Mouse (Mus musculus): ENCODE measurements around the gene Vmn1r13.
"Not testable (repeated sequence)": the region's sequence is repeated elsewhere in the genome, so short reads cannot be mapped to it uniquely, and the experiment has no call there.

Vmn1r13 gene

GRCm38 (mm10) chr6:57202990-57203389 lies at the start of gene Vmn1r13:
Gene Vmn1r13 (plus strand): TSS chr6:57203290.
- not testable (repeated sequence) for DNase-seq (ENCODE audit: low spot score)

GRCm38 (mm10) chr6:57156619-57157018 lies 46.5 kb upstream of the Vmn1r13 start, which contains the start of gene Vmn1r12:
Gene Vmn1r12 (plus strand): TSS chr6:57156919.
- no peak for DNase-seq (ENCODE audit: low spot score)

- DNase-seq (ENCODE audit: low spot score) = not testable (repeated sequence)
Observed at GRCm38 (mm10) chr6:57190016-57190415, 13.1 kb upstream of the Vmn1r13 start.

GRCm38 (mm10) chr6:57231386-57231785 lies 28.3 kb downstream of the Vmn1r13 start, which contains the start of gene Vmn1r14:
Gene Vmn1r14 (plus strand): TSS chr6:57231686.
- no peak for DNase-seq (ENCODE audit: low spot score)

- no peak for DNase-seq (ENCODE audit: low spot score)
Observed at GRCm38 (mm10) chr6:57257652-57258051, 54.6 kb downstream of the Vmn1r13 start, which contains the start of gene Vmn1r15. Gene Vmn1r15 (plus strand): TSS chr6:57257952.

GRCm38 (mm10) chr6:57260990-57261389 lies 57.9 kb downstream of the Vmn1r13 start:
- no peak for DNase-seq (ENCODE audit: low spot score)
